Mouse (Mus musculus): Measurements from ENCODE around the gene Pgbd1. TPM values are rescaled to one million over a fixed set of nuclear protein-coding genes. Genes with fewer than 3 reads are reported as not detected.

The Pgbd1 gene
- total RNA-seq, 2 experiments from 2014 or later, result 0.29 to 0.49 TPM

Small RNAs within 50 kb of the gene (microRNA-seq; reads per million reads assigned to microRNA genes)
- gene Mir1896 (not detected), gene Mir6942 (not detected)

Other genes starting within 250 kb of the Pgbd1 start
- gene Gpx5, start 148.3 kb downstream of the Pgbd1 start, total RNA-seq (2021), result not detected
- not detected for gene Gpx6, start 128.9 kb downstream of the Pgbd1 start, total RNA-seq (2021)
- not detected for gene Olfr1367, start 94.1 kb downstream of the Pgbd1 start, total RNA-seq (2021)
- 1 to 10 TPM; 8.2 to 8.5 TPM for gene Zscan12, start 78.2 kb downstream of the Pgbd1 start, total RNA-seq (2021)
- gene Zkscan3, start 38.3 kb downstream of the Pgbd1 start, total RNA-seq (2021), result 10 to 100 TPM; 30.4 to 34.4 TPM
- gene Zscan26, start 12.7 kb upstream of the Pgbd1 start, total RNA-seq (2021), result 10 to 100 TPM; 18.3 to 19.0 TPM
- gene Nkapl, start 27.5 kb upstream of the Pgbd1 start, total RNA-seq (2021), result under 1 TPM; 0.41 to 0.81 TPM
- 1 to 10 TPM; 1.2 to 1.5 TPM for gene Zkscan4, start 37.8 kb upstream of the Pgbd1 start, total RNA-seq (2021)
- gene Gm10065, start 38.4 kb upstream of the Pgbd1 start, total RNA-seq (2021), result not detected
- gene AK157302, start 54.2 kb upstream of the Pgbd1 start, total RNA-seq (2021), result 10 to 100 TPM; 10.2 to 12.5 TPM
- gene Gm11273, start 60.4 kb upstream of the Pgbd1 start, total RNA-seq (2021), result 10 to 100 TPM; 76.0 to 91.1 TPM
- gene Zkscan8, start 90.1 kb upstream of the Pgbd1 start, total RNA-seq (2021), result 10 to 100 TPM; 15.0 to 15.6 TPM
- gene Olfr1366, start 101.8 kb upstream of the Pgbd1 start, total RNA-seq (2021), result not detected
- not detected for gene Olfr1535, start 118.8 kb upstream of the Pgbd1 start, total RNA-seq (2021)
- not detected for gene Olfr1364, start 140.7 kb upstream of the Pgbd1 start, total RNA-seq (2021)
- gene Olfr1362, start 173.0 kb upstream of the Pgbd1 start, total RNA-seq (2021), result not detected
- gene Olfr11, start 201.5 kb upstream of the Pgbd1 start, total RNA-seq (2021), result not detected
- gene Olfr1361, start 222.3 kb upstream of the Pgbd1 start, total RNA-seq (2021), result not detected
- gene Olfr1360, start 236.3 kb upstream of the Pgbd1 start, total RNA-seq (2021), result not detected

Data from gastrocnemius, postnatal 4 days (tissue).